Mouse (Mus musculus) c-Kit-positive CD71-positive TER-119-positive erythroid progenitor cells, embryonic 14.5 days (primary cell): ENCODE measurements around the gene Adipoq.
"Not testable (repeated sequence)": the region's sequence is repeated elsewhere in the genome, so short reads cannot be mapped to it uniquely, and the experiment has no call there.

ENCODE experiments used
- DNase-seq: peaks from one replicate; pipeline ENCODE4 v3.0.0-alpha.2; 2013; ENCODE audit warnings: low spot score

Gene Adipoq

DNA sequence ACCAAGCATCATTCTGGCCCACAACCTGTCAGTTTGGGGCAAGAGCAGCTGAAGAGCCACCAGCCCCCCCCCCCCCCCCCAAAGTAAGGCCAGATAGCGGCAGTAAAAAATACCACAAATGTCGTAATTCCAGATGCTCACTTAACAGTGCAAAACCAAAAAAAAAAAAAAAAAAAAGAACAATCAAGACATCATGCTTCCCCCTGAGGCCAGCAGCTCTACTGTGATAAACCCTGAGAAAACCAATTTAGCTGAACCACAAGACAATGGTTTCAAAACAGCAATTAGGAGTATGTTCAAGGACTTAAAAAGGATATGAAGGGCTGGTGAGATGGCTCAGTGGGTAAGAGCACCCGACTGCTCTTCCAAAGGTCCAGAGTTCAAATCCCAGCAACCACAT is 15.8 kb downstream of the Adipoq start:
- no peak for DNase-seq

- DNase-seq, result no peak
Measured at GRCm38 (mm10) chr16:23164443-23164842, 18.1 kb downstream of the Adipoq start.

- DNase-seq, result no peak
Measured at GRCm38 (mm10) chr16:23165441-23165840, 19.1 kb downstream of the Adipoq start.

GRCm38 (mm10) chr16:23166646-23167045 is 20.3 kb downstream of the Adipoq start:
- no peak for DNase-seq

DNA sequence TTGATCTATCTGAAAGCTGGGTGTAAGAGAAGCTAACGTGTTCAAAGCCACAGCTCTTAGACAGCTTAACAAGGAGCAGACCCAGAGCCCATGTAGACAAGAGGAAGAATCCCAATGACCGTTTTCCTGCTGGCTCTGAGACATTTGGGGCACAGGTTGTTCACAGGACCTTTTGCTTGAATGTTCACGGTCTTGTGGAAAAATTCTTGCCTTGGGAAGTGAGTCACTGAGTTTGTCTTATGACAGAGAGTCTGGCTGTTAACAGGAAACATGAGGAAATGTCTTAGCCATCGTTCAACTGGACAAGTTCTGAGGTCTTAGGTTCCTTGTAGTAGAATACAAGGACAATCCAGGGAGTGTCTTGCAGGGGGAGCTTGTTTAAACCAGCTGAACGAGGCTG is 20.7 kb downstream of the Adipoq start:
- DNase-seq, result no peak

GRCm38 (mm10) chr16:23170813-23171212 is 24.5 kb downstream of the Adipoq start:
- DNase-seq, result no peak

GRCm38 (mm10) chr16:23173904-23174303 is 27.6 kb downstream of the Adipoq start:
- no peak for DNase-seq

GRCm38 (mm10) chr16:23174855-23175254 is 28.5 kb downstream of the Adipoq start:
- no peak for DNase-seq

- no peak for DNase-seq
Measured at GRCm38 (mm10) chr16:23175956-23176355, 29.6 kb downstream of the Adipoq start.

GRCm38 (mm10) chr16:23177856-23178255 is 31.5 kb downstream of the Adipoq start:
- no peak for DNase-seq

DNA sequence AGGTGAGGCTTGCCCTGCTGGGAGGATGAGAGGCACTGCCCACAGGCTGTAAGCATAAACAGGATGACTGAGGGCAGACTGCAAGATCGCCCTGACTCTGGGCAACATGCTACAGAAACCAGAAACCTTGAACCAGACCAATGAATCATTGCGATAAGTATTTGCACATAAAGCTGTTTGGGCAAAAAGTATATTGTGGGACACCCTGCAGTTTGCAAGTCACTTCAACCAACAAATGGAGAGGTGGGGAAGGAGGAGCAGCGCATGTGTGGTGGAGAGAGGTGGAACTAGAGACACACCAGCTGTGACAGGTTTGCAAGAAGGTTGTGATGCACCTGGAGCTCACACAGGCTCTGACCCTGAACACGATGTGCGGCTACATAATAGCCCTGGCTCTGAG is 32.5 kb downstream of the Adipoq start:
- no peak for DNase-seq

GRCm38 (mm10) chr16:23179436-23179835 is 33.1 kb downstream of the Adipoq start:
- not testable (repeated sequence) for DNase-seq

DNA sequence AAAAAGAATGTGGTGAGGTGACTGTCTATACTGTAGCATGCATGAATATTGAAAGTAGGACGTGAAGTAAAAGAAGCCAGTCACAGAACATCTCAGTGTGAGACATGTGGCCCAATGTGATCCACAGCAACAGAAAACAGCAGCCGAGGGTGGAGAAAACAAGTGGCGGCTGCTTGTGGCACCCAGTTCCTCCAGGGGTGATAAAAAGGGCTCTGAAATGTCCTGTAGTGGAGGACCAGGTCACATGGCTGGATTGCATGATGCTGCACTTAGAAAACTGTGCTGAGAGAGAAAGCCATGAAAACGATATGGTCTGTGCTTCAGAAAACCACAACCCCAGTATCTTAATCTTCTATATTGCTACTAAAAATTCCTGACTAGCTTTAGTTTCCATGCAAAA is 34.7 kb downstream of the Adipoq start:
- DNase-seq, result no peak

DNA sequence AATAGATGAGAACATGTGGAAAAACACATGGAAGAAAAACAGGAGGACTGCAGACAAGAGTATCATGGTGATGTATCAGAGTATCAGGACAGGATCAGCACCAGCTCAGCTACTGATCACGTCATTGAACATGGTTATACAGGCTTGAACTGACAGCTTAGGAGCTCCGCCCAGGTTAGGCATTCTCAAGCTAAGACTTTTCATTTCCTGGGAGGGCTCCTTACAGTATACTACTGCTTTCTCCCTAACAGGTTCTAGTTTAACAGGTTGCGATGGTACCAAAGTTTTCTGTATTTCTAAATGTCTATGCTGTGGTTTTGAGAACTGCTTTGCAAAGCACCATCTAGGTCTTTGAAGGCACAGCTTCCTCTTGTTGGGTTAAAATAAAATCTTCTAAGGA is 35.2 kb downstream of the Adipoq start:
- no peak for DNase-seq

DNA sequence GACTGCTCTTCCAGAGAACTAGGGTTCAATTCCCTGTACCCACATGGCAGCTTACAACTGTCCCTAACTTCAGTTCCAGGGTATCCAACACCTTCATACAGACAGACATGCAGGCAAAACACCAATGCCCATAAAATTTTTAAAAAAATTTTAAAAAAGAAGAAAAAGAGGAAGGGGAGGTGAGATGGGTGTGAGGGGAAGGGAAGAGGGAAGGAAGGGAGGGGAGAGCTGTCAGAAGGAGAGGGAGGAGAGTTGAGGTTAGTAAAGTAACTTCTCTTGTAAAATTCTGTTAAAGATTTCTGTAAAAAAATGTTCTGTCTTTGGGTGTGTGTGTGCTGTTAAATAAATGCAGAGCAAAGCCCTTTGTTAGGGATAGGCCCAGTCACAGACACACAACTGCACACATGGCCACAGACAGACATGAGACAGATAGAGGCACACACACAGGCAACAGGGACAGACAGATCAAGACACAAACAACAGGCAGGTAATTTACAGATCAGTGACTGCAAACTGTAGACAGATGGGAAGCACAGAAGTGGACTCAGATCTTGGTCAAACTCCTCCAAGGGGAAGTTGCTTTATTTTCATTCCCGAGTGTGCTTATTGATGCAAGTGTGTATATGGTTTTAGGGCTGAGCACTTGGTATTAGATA is 35.7 kb downstream of the Adipoq start:
- no peak for DNase-seq

DNA sequence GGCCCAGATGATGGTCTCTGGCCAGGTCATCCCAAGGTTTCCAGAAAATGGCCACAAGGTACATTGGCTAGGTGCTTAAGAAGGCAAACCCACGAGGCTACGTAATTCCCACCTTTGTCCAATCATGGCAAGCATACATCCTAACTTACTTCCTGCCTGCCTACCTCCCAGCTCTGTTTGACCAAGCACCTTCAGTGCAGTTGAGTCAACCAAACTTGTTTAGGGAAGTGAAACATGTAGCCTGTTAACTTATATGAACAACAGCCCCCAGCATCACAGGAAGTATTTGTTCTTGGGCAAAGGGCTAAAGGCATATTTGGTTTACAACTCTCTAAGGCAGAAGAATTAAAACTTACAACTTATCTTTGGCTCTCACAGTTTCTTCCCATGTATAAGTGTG is 39.5 kb downstream of the Adipoq start:
- DNase-seq, result no peak

DNA sequence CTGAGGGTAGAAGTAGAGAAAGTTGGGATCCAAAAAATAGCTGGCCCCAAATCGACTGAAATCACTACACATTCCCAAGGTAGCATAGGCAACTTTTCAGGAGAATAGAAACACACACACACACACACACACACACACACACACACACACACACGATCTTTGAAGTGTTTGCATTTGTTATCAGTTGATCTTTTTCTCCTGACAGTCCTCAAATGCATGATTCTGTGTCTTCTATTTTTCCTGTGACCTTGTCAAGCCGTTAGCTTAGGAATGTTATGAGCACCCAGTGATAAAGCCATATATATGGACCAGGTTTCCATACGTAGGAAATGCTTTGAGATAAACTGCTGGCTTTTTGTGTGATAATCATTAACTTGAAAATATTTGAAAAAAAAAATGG is 40.1 kb downstream of the Adipoq start:
- DNase-seq, result no peak

DNA sequence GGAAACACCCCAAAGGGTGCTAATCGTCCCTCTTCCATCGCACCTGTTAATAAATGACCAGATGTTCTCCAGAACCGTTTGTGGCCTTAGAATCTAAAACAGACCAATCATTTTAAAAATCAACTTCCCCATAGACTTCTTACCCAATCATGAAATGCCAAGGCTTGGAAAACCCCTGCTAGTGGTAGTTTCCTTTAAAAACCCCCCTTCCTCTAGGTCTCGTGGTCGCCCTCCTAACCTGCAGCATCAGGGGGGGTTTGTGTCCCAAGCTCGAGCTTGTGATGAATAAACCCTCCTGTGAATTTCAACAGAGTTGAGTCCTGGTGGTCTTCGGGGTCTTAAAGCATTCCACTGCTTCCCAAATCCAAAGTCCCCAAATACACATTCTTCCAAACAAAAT is 41.6 kb downstream of the Adipoq start:
- DNase-seq, result no peak

- no peak for DNase-seq
Measured at GRCm38 (mm10) chr16:23189612-23190011, 43.3 kb downstream of the Adipoq start.

DNA sequence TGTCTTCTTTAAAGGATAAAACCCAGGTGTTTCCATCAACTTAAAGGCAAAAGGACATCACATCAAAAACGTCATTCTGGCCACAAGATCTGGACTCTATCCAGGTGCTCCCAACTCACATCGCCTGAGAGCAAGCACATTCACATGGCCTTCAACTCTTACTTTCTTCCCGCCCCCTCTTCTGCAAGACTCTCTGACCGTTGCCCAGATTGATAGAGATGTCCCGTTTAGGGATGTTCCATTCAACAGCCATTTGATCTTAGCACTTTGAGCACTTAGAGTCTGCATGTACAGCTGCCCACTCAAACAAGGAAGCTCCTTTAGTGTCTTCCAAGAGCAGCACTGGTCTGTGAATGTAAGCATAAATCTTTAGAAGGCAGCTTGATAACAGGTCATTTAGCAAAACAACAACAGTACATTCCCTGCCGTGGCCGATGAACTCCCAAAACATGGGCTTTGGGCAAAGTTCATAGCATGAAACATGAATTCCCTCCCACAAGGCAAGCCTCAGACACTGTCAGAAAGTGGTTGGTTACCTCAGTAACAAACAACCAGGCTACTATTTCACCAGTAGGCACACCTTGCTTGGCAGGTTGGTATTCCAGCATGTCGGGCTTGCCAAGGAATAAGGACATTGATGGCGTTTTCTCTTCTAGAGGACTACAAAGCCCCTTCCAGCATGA is 45.4 kb downstream of the Adipoq start:
- no peak for DNase-seq

GRCm38 (mm10) chr16:23195618-23196017 is 49.3 kb downstream of the Adipoq start:
- DNase-seq, result no peak

DNA sequence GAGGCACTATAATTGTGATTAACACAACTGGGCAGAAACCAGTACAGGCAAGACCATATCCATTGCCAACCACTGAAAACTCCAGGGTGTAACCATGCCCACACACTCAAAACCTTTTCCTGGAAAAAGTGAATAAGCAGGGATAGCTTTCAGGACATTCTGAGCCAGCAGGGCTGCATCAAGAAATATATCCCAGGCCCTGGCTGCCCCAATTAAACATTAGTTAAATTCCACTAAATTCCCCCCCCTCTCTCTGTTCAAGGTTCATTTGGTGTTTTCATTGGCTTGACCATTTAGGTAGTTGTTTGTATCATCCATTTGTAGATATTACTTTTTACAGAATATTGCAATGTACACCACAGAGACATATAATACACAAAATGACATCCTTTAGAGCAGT is 50.0 kb downstream of the Adipoq start:
- no peak for DNase-seq

GRCm38 (mm10) chr16:23196791-23197190 is 50.5 kb downstream of the Adipoq start:
- no peak for DNase-seq

DNA sequence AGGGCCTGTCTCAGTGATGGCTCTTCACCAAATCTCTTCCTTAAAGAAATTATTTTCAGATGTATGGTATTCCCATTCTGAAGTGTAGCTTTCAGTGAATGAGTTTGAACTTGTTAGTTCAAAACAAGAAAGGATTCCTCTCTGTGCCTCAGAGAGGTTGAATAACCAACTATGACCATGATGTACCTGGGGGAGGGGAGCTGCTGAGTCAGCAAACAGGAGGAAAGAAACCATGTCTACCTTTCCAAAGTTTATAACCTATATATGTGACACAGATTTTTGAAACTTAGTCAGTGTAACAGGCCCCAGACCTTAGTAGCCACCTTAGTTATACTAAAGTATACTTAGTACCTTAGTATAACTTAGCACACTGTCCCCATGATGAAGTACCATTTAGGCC is 55.2 kb downstream of the Adipoq start:
- no peak for DNase-seq
